Mouse (Mus musculus): ENCODE results near the gene Lfng. TPM values are rescaled to one million over a fixed set of nuclear protein-coding genes. Genes with fewer than 3 reads are reported as not detected.
A peak's percentile ranks its signal among the peaks of the same experiment; 100 is the strongest.

Gene Lfng
- polyA plus RNA-seq, 1 experiment from 2014 or later: 3.5 TPM

GRCm38 (mm10) chr5:140652587-140652986 lies 45.5 kb downstream of the Lfng start:
- WGBS: 19% methylated on average over 7 of the region's 7 CpGs
- ATAC-seq (ENCODE audit: extremely low read depth, insufficient number of reproducible peaks, low FRiP score, low TSS enrichment): no peak
- Histone ChIP-seq H3K9ac (peak overlapping the region; percentile 29), H3K27ac (replicated peaks) (peak overlapping the region; percentile 80), H3K9me3 (no peaks in the 10 kb centered on the region), H3K4me1 (peaks cover 38% of the 10 kb centered on the region), H3K4me2 (no peak overlapping the region), H3K36me3 (no peaks in the 10 kb centered on the region), H3K4me3 (no peak overlapping the region), H3K27me3 (replicated peaks) (no peaks in the 10 kb centered on the region)

GRCm38 (mm10) chr5:140654096-140654845 lies 47.2 kb downstream of the Lfng start:
- Histone ChIP-seq H3K36me3 (no peaks in the 10 kb centered on the region), H3K4me1 (peaks cover 31% of the 10 kb centered on the region)
- 72% methylated on average over 15 of the region's 15 CpGs for WGBS

GRCm38 (mm10) chr5:140659607-140660272 lies 52.6 kb downstream of the Lfng start:
- no peaks in the 10 kb centered on the region; the same call in 1 of the 2 replicates for H3K36me3 ChIP-seq

More at GRCm38 (mm10) chr5:140654096-140654845, 47.2 kb downstream of the Lfng start:
- ATAC-seq (ENCODE audit: extremely low read depth, insufficient number of reproducible peaks, low FRiP score, low TSS enrichment): no peak
- no peak overlapping the region for H3K9ac ChIP-seq
- H3K4me2 ChIP-seq: no peak overlapping the region
- no peak overlapping the region for H3K27ac ChIP-seq (replicated peaks)
- no peak overlapping the region for H3K4me3 ChIP-seq
- H3K9me3 ChIP-seq: no peaks in the 10 kb centered on the region
- H3K27me3 ChIP-seq (replicated peaks): no peaks in the 10 kb centered on the region

DNA sequence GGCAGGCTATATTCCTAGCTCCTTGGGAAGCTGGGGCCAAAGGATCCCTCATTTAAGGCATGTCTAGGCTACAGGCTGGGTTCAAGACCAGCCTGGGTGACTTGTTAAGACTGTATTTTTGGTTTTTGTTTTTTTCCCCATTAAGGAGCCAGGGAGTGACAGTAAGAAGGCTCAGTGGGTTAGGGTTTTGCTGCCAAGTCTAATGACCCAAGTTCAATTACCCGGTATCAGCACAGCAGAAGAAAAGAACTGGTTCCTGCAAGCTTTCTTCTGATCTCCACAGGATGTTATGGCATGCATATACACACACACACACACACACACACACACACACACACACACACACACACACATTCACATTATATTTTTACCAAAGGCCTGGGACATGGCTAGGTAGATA lies 53.3 kb downstream of the Lfng start:
- Histone ChIP-seq H3K4me1 (peaks cover 37% of the 10 kb centered on the region), H3K36me3 (no peaks in the 10 kb centered on the region; the same call in 1 of the 2 replicates), H3K27ac (replicated peaks) (no peak overlapping the region), H3K9ac (0 out of 2 replicates have a peak overlapping the region, but pooled peaks have one; percentile 19), H3K9me3 (no peaks in the 10 kb centered on the region), H3K27me3 (replicated peaks) (peaks cover 7% of the 10 kb centered on the region), H3K4me3 (no peak overlapping the region), H3K4me2 (no peak overlapping the region)
- ATAC-seq (ENCODE audit: extremely low read depth, insufficient number of reproducible peaks, low FRiP score, low TSS enrichment): no peak
- WGBS: 69% methylated on average over 1 of the region's 1 CpGs

More at GRCm38 (mm10) chr5:140659607-140660272, 52.6 kb downstream of the Lfng start:
- Histone ChIP-seq H3K4me2 (no peak overlapping the region), H3K9ac (0 out of 2 replicates have a peak overlapping the region, but pooled peaks have one; percentile 44), H3K27ac (replicated peaks) (no peak overlapping the region), H3K9me3 (no peaks in the 10 kb centered on the region), H3K4me1 (peaks cover 37% of the 10 kb centered on the region), H3K4me3 (no peak overlapping the region), H3K27me3 (replicated peaks) (peaks cover 7% of the 10 kb centered on the region)
- WGBS: 46% methylated on average over 16 of the region's 16 CpGs
- no peak for ATAC-seq (ENCODE audit: extremely low read depth, insufficient number of reproducible peaks, low FRiP score, low TSS enrichment)

GRCm38 (mm10) chr5:140661427-140661826 lies 54.3 kb downstream of the Lfng start:
- 43% methylated on average over 8 of the region's 8 CpGs for WGBS
- Histone ChIP-seq H3K36me3 (peaks cover 7% of the 10 kb centered on the region), H3K4me3 (no peak overlapping the region), H3K9me3 (no peaks in the 10 kb centered on the region), H3K9ac (peak overlapping the region; percentile 66), H3K4me1 (peaks cover 37% of the 10 kb centered on the region), H3K27me3 (replicated peaks) (peaks cover 7% of the 10 kb centered on the region), H3K27ac (replicated peaks) (peak overlapping the region; percentile 73), H3K4me2 (peak overlapping the region; percentile 53)
- no peak for ATAC-seq (ENCODE audit: extremely low read depth, insufficient number of reproducible peaks, low FRiP score, low TSS enrichment)

DNA sequence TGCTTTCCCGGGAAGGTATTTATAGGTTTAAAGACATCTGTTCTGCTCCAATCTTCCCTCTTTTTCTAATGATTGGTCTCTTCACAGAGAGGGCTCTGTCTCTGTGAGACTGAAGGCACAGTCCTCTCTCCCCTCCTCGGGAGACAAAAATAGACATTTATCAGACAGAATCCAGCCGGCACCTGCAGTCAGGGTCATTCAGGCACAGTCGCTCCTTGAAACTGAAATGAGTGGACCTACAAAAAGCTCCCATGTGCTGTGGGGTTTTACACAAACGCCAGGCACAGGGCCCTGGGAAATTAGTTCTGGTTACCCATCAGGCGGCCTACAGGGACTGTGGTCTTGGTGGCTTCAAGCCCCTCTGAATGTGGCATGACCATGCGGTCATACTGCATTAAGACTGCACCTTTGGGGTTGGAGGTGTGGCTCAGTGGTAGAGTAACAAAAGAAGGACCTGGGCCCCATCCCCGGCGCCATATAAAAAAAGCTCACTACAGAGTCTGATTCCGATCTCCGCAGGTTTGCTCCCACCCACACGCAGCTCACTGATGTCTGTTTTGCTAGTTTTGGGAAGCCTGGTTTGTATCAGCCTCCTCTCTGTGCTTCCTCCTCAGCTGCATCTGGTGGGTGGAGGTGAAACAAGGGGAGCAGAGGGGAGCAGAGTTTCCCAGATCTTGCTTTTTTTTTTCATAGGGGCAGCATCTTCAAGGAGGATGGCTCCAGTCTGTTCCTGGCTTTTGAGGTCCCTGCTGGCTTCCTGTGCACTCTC lies 54.9 kb downstream of the Lfng start:
- H3K27ac ChIP-seq (replicated peaks): peak overlapping the region; percentile 73
- H3K9me3 ChIP-seq: no peaks in the 10 kb centered on the region
- peaks cover 37% of the 10 kb centered on the region for H3K4me1 ChIP-seq
- peak overlapping the region; percentile 66 for H3K9ac ChIP-seq
- peaks cover 7% of the 10 kb centered on the region for H3K36me3 ChIP-seq
- H3K4me2 ChIP-seq: peak overlapping the region; percentile 53
- H3K27me3 ChIP-seq (replicated peaks): peaks cover 7% of the 10 kb centered on the region
- no peak for ATAC-seq (ENCODE audit: extremely low read depth, insufficient number of reproducible peaks, low FRiP score, low TSS enrichment)
- no peak overlapping the region for H3K4me3 ChIP-seq
- 34% methylated on average over 12 of the region's 12 CpGs for WGBS

DNA sequence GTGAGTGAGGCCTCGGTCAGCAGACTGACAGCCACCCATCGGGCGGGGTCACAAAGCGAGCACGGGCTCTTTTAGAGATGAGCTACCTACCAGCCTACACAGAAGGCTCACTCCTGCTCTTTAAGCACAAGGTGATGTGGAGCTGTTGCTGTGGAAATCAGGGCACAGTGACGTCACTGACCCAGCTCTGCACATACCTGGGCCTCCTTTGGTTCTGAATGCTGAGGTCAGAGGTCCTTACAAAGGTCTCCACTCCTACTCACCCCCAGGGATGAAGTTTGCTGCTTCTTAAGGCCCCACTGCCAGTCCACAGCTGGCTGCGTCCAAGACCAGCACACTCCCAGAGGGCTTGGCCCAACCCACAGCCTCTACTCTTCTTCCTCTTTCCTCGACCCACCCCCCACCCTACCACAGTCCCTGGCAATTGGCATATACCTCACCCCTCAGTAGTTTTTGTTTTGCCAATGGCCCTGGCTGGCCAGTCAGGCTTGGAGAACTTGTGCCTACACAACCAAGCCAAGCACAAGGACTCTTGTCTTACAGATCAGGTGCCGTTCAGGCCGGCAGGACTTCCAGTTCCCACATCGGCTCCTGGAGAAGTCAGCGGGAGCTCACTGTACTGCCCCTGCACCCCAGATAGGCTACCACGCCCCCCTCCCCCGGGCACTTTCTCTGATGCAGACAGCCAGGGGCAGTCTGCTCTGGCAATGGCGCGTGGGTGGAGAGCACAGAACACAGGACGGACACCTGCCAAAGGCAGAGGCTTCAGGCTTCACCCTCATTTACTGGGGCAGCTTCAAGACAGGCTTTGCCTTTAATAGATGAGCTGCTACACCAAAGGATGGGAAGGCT lies 55.8 kb downstream of the Lfng start:
- H3K4me3 ChIP-seq: no peak overlapping the region
- peak overlapping the region; percentile 73; the same call in 1 of the 2 replicates for H3K27ac ChIP-seq (replicated peaks)
- no peak for ATAC-seq (ENCODE audit: extremely low read depth, insufficient number of reproducible peaks, low FRiP score, low TSS enrichment)
- H3K4me1 ChIP-seq: peaks cover 37% of the 10 kb centered on the region
- H3K36me3 ChIP-seq: peaks cover 10% of the 10 kb centered on the region
- H3K4me2 ChIP-seq: no peak overlapping the region
- peaks cover 7% of the 10 kb centered on the region for H3K27me3 ChIP-seq (replicated peaks)
- no peaks in the 10 kb centered on the region for H3K9me3 ChIP-seq
- 62% methylated on average over 17 of the region's 17 CpGs for WGBS
- peak overlapping the region; percentile 66 for H3K9ac ChIP-seq

GRCm38 (mm10) chr5:140663621-140664180 lies 56.6 kb downstream of the Lfng start:
- no peak overlapping the region for H3K9ac ChIP-seq
- H3K27ac ChIP-seq (replicated peaks): no peak overlapping the region
- H3K36me3 ChIP-seq: peaks cover 17% of the 10 kb centered on the region
- 0 out of 2 replicates have a peak, but pooled peaks have one; percentile 23 for ATAC-seq (ENCODE audit: extremely low read depth, insufficient number of reproducible peaks, low FRiP score, low TSS enrichment)
- H3K4me2 ChIP-seq: no peak overlapping the region
- WGBS: 47% methylated on average over 7 of the region's 7 CpGs
- no peak overlapping the region for H3K4me3 ChIP-seq
- H3K9me3 ChIP-seq: peaks cover 2% of the 10 kb centered on the region
- peaks cover 7% of the 10 kb centered on the region for H3K27me3 ChIP-seq (replicated peaks)
- H3K4me1 ChIP-seq: peaks cover 37% of the 10 kb centered on the region

All from heart, embryonic 13.5 days (tissue).